Mouse (Mus musculus) brain, adult 2 months (tissue): ENCODE data around the gene Mdm2.

ENCODE experiments used
- DNase-seq: peaks from one replicate; pipeline ENCODE4 v3.0.0; 2011; ENCODE audit warnings: low read depth, low spot score

Mdm2 gene

GRCm38 (mm10) chr10:117658522-117659429 lies 51.8 kb downstream of the Mdm2 start:
- no peak for DNase-seq

- DNase-seq: no peak
Observed at GRCm38 (mm10) chr10:117657659-117658306, 52.8 kb downstream of the Mdm2 start.

GRCm38 (mm10) chr10:117656985-117657658 lies 53.4 kb downstream of the Mdm2 start:
- no peak for DNase-seq

- DNase-seq: no peak
Observed at GRCm38 (mm10) chr10:117656662-117656962, 53.9 kb downstream of the Mdm2 start.

- DNase-seq: no peak
Observed at GRCm38 (mm10) chr10:117655908-117656661, 54.5 kb downstream of the Mdm2 start.

GRCm38 (mm10) chr10:117655460-117655859 lies 55.1 kb downstream of the Mdm2 start:
- no peak for DNase-seq

- no peak for DNase-seq
Observed at GRCm38 (mm10) chr10:117654576-117655123, 55.9 kb downstream of the Mdm2 start.

GRCm38 (mm10) chr10:117653779-117654173 lies 56.8 kb downstream of the Mdm2 start:
- no peak for DNase-seq

GRCm38 (mm10) chr10:117652930-117653778 lies 57.4 kb downstream of the Mdm2 start:
- DNase-seq: no peak

- DNase-seq: no peak
Observed at GRCm38 (mm10) chr10:117652378-117652774, 58.2 kb downstream of the Mdm2 start.

- peak; percentile 59 for DNase-seq
Observed at GRCm38 (mm10) chr10:117651587-117652377, 58.8 kb downstream of the Mdm2 start.

- no peak for DNase-seq
Observed at GRCm38 (mm10) chr10:117650725-117651124, 59.8 kb downstream of the Mdm2 start.

- no peak for DNase-seq
Observed at GRCm38 (mm10) chr10:117650042-117650655, 60.4 kb downstream of the Mdm2 start.

- no peak for DNase-seq
Observed at GRCm38 (mm10) chr10:117649292-117650041, 61.1 kb downstream of the Mdm2 start.

- no peak for DNase-seq
Observed at GRCm38 (mm10) chr10:117648643-117649042, 61.9 kb downstream of the Mdm2 start.

- no peak for DNase-seq
Observed at GRCm38 (mm10) chr10:117647964-117648472, 62.5 kb downstream of the Mdm2 start.

- peak; percentile 73 for DNase-seq
Observed at GRCm38 (mm10) chr10:117647158-117647505, 63.4 kb downstream of the Mdm2 start.

GRCm38 (mm10) chr10:117646482-117647157 lies 63.9 kb downstream of the Mdm2 start:
- no peak for DNase-seq
